Mouse (Mus musculus) CH12.LX (cell line): ENCODE data around the gene Blnk. TPM values are rescaled to one million over a fixed set of nuclear protein-coding genes. Genes with fewer than 3 reads are reported as not detected.
A peak's percentile ranks its signal among the peaks of the same experiment; 100 is the strongest.

ENCODE experiments used
- DNase-seq: peaks from one replicate; pipeline ENCODE4 v3.0.0-alpha.2; 2013; ENCODE audit errors: extremely low read depth
- H3K27ac ChIP-seq: 2 replicates; pipeline ENCODE4 v1.5.1; 2012; ENCODE audit warnings: low read depth, mild to moderate bottlenecking, control low read depth, moderate library complexity; ENCODE audit not compliant: insufficient read depth
- H3K27me3 ChIP-seq: replicated peaks from 2 replicates; pipeline ENCODE3; 2012; ENCODE audit warnings: inconsistent platforms
- H3K36me3 ChIP-seq, 2 experiments: replicated peaks in 1 of 2; 2 replicates each; pipeline versions ENCODE3 to v1.6.1; 2012; ENCODE audit warnings: inconsistent platforms in 1 of 2, low read length in 1 of 2, mild to moderate bottlenecking in 1 of 2, mixed read lengths in 1 of 2, moderate library complexity in 1 of 2; ENCODE audit not compliant: control insufficient read depth in 1 of 2, insufficient read depth in 1 of 2
- H3K4me1 ChIP-seq, 2 experiments: 2 replicates each; pipeline ENCODE4 v1.6.1; 2012; ENCODE audit warnings: inconsistent platforms in 1 of 2, moderate library complexity in 1 of 2; ENCODE audit not compliant: insufficient read depth in 2 of 2, control insufficient read depth in 1 of 2
- H3K4me2 ChIP-seq: 2 replicates; pipeline ENCODE4 v1.6.1; 2012; ENCODE audit warnings: low read depth, mild to moderate bottlenecking, control low read depth; ENCODE audit not compliant: poor library complexity, insufficient read depth, severe bottlenecking
- H3K4me3 ChIP-seq, 3 experiments: fragments of 150-350 bp in 1 of 3; sonication (generic) in 1 of 3; replicated peaks in 1 of 3; 2 replicates each; pipeline versions ENCODE3 to v1.5.1; 2011 to 2012; ENCODE audit warnings: low read depth in 2 of 3, low read length in 2 of 3, mild to moderate bottlenecking in 2 of 3, moderate library complexity in 2 of 3, control low read depth in 1 of 3, improper control_type of control experiment in 1 of 3, inconsistent platforms in 1 of 3, mixed read lengths in 1 of 3; ENCODE audit not compliant: poor library complexity in 1 of 3
- H3K79me2 ChIP-seq: replicated peaks from 2 replicates; pipeline ENCODE4 v1.6.1; 2012; ENCODE audit warnings: mild to moderate bottlenecking, moderate library complexity; ENCODE audit not compliant: control insufficient read depth, poor library complexity, insufficient read depth, severe bottlenecking; ENCODE audit errors: extremely low read depth
- H3K9ac ChIP-seq: 2 replicates; pipeline ENCODE4 v1.6.1; 2012; ENCODE audit warnings: low read depth, mild to moderate bottlenecking, control low read depth, moderate library complexity; ENCODE audit not compliant: insufficient read depth
- H3K9me3 ChIP-seq: replicated peaks from 2 replicates; pipeline ENCODE3; 2012; ENCODE audit warnings: low read length, inconsistent platforms, mixed read lengths
- BHLHE40 ChIP-seq: IDR thresholded peaks from 2 replicates; pipeline ENCODE4 v1.6.1; 2011; ENCODE audit warnings: mild to moderate bottlenecking, low read depth, low read length, improper control_type of control experiment
- CHD1 ChIP-seq: IDR thresholded peaks from 2 replicates; pipeline ENCODE4 v1.6.1; 2012; ENCODE audit warnings: low read depth, low read length, improper control_type of control experiment, inconsistent platforms
- CTCF ChIP-seq, 2 experiments: IDR thresholded peaks in 1 of 2; conservative IDR thresholded peaks in 1 of 2; 2 replicates each; pipeline ENCODE4 v1.5.1; 2011 to 2012; ENCODE audit warnings: low read depth in 2 of 2, low read length in 2 of 2, improper control_type of control experiment in 1 of 2, inconsistent platforms in 1 of 2, mild to moderate bottlenecking in 1 of 2, moderate library complexity in 1 of 2
- ELF1 ChIP-seq: IDR thresholded peaks from 2 replicates; pipeline ENCODE4 v1.6.1; 2014; ENCODE audit warnings: low read depth, mild to moderate bottlenecking, inconsistent platforms, low read length, improper control_type of control experiment
- EP300 ChIP-seq: IDR thresholded peaks from 2 replicates; pipeline ENCODE4 v1.6.1; 2011; ENCODE audit warnings: low read length, improper control_type of control experiment
- ETS1 ChIP-seq: conservative IDR thresholded peaks from 2 replicates; pipeline ENCODE4 v1.6.1; 2012; ENCODE audit warnings: low read depth, mild to moderate bottlenecking, inconsistent platforms, low read length, improper control_type of control experiment, moderate library complexity
- GABPA ChIP-seq: IDR thresholded peaks from 2 replicates; pipeline ENCODE4 v1.6.1; 2012; ENCODE audit warnings: low read depth, low read length, improper control_type of control experiment, inconsistent platforms; ENCODE audit not compliant: insufficient replicate concordance
- MAFK ChIP-seq: IDR thresholded peaks from 2 replicates; pipeline ENCODE4 v1.6.1; 2011; ENCODE audit warnings: low read length, improper control_type of control experiment; ENCODE audit not compliant: insufficient replicate concordance
- MAZ ChIP-seq: IDR thresholded peaks from 2 replicates; pipeline ENCODE4 v1.6.1; 2012; ENCODE audit warnings: low read depth, mild to moderate bottlenecking, inconsistent platforms, low read length, improper control_type of control experiment, moderate library complexity
- MEF2A ChIP-seq: IDR thresholded peaks from 2 replicates; pipeline ENCODE4 v1.6.1; 2014; ENCODE audit warnings: low read depth, mild to moderate bottlenecking, inconsistent platforms, low read length, improper control_type of control experiment, borderline replicate concordance
- MYC ChIP-seq: IDR thresholded peaks from 2 replicates; pipeline ENCODE4 v1.6.1; 2011; ENCODE audit warnings: low read depth, mild to moderate bottlenecking, improper control_type of control experiment, low read length
- NELFE ChIP-seq: IDR thresholded peaks from 2 replicates; pipeline ENCODE4 v1.6.1; 2011; ENCODE audit warnings: low read depth, low read length, improper control_type of control experiment
- NRF1 ChIP-seq: IDR thresholded peaks from 2 replicates; pipeline ENCODE4 v1.6.1; 2014; ENCODE audit warnings: low read depth, mild to moderate bottlenecking, inconsistent platforms, low read length, improper control_type of control experiment, moderate library complexity
- POLR2A ChIP-seq: IDR thresholded peaks from 2 replicates; pipeline ENCODE4 v1.6.1; 2011; ENCODE audit warnings: low read depth, mild to moderate bottlenecking, improper control_type of control experiment, low read length
- POLR2AphosphoS2 ChIP-seq: IDR thresholded peaks from 2 replicates; pipeline ENCODE4 v1.6.1; 2011; ENCODE audit warnings: low read depth, low read length, improper control_type of control experiment
- RCOR1 ChIP-seq: conservative IDR thresholded peaks from 2 replicates; pipeline ENCODE4 v1.6.1; 2012; ENCODE audit warnings: low read depth, mild to moderate bottlenecking, inconsistent platforms, low read length, improper control_type of control experiment
- SIN3A ChIP-seq: IDR thresholded peaks from 2 replicates; pipeline ENCODE4 v1.6.1; 2012; ENCODE audit warnings: low read length, improper control_type of control experiment, inconsistent platforms
- SMC3 ChIP-seq: IDR thresholded peaks from 2 replicates; pipeline ENCODE4 v1.6.1; 2011; ENCODE audit warnings: low read depth, low read length, improper control_type of control experiment
- TCF12 ChIP-seq: IDR thresholded peaks from 2 replicates; pipeline ENCODE4 v1.6.1; 2014; ENCODE audit warnings: low read depth, mild to moderate bottlenecking, inconsistent platforms, low read length, improper control_type of control experiment
- UBTF ChIP-seq: IDR thresholded peaks from 2 replicates; pipeline ENCODE4 v1.6.1; 2012; ENCODE audit warnings: low read depth, mild to moderate bottlenecking, inconsistent platforms, low read length, improper control_type of control experiment, moderate library complexity
- USF2 ChIP-seq: conservative IDR thresholded peaks from 2 replicates; pipeline ENCODE4 v1.6.1; 2011; ENCODE audit warnings: low read depth, low read length, improper control_type of control experiment
- ZC3H11A ChIP-seq: IDR thresholded peaks from 2 replicates; pipeline ENCODE4 v1.6.1; 2012; ENCODE audit warnings: low read depth, mild to moderate bottlenecking, inconsistent platforms, low read length, improper control_type of control experiment
- ZMIZ1 ChIP-seq: IDR thresholded peaks from 2 replicates; pipeline ENCODE4 v1.6.1; 2012; ENCODE audit warnings: low read depth, mild to moderate bottlenecking, inconsistent platforms, low read length, improper control_type of control experiment
- ZNF384 ChIP-seq: IDR thresholded peaks from 2 replicates; pipeline ENCODE4 v1.6.1; 2012; ENCODE audit warnings: low read depth, low read length, improper control_type of control experiment, inconsistent platforms
- dilution Hi-C: fragments of 300-500 bp; cut with MboI; formaldehyde crosslinking; loops from 2 replicates; pipeline ENCODE4 v1.14.3; 2020; ENCODE audit warnings: low sequenced_read_pairs; ENCODE audit not compliant: extremely low pct_unique_long_range_greater_than_20kb, extremely low pct_ligation_motif_present
- in situ Hi-C: fragments of 300-500 bp; cut with MboI; formaldehyde crosslinking; loops from 3 replicates; pipeline ENCODE4 v1.14.3; 2019; ENCODE audit warnings: low sequenced_read_pairs, low pct_ligation_motif_present, low pct_unique_long_range_greater_than_20kb, mixed read lengths
- polyA plus RNA-seq: library from polyadenylated mRNA; unstranded; fragments of >175 nt; gene quantifications from 2 replicates; pipeline ENCODE4 v1.2.1, GENCODE M21; 2012; ENCODE audit warnings: low read depth; ENCODE audit not compliant: insufficient read length
- total RNA-seq, 2 experiments: library from RNA; depleted of rRNA; stranded (reverse); fragments of 300-350 nt in 1 of 2; fragments of >200 nt in 1 of 2; gene quantifications; 2 replicates each; pipeline ENCODE4 v1.2.3; 2012 to 2014

Blnk gene
- total and polyA plus RNA-seq, 3 experiments = 86.8 to 284 (median 101) TPM

DNA sequence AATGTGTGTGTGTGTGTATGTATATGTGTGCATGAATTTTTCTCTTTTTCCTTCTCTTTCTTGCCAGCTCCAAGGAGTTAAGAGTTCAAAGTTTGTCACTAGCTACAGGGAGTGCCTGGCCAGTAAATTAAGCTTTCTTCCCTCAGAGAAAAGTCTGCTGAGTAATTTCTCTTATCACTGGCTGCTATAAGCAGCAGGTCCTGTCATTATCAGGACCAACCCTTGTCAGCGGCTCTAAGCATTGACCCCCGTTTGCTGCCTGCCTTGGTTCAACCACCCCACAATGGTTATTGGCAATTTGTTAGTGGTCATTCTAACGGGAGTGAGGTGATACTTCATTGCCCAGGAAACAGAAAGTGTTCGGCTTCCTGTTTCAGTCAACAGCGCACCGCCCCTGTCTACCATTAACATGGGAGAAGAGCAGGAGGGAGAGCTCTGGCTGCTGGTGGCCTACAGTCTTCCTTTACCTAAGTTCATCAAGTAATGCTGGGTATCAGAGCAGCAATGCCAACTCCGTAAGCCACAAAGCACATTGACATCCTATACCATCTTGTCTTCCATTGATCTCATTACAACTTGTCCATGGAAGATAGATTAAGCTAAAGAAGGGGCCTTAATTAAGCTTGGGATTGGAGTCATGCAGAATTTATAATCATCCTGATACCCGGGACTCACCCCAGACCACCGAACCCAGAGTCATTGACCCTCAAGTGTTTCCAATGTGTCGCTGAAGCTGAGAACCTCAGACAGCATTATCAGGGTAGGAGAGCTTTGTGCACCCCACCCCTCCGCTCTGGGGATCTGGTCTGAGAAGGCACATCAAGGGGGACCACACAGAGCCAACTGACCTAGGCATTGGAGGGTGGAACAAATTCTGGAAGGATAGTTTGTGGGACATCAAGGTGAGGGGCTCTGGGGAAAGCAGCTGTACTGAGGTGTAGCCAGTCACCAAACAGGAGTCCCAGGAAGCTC, 17.1 kb downstream of the Blnk start:
- no peak for DNase-seq
- Histone ChIP-seq H3K4me2 (peak overlapping the region; percentile 77), H3K36me3 (peaks cover 13 to 54% of the 10 kb centered on the region in 2 experiments), H3K9ac (peak overlapping the region; percentile 8; the same call in 1 of the 2 replicates), H3K27me3 (no peaks in the 10 kb centered on the region), H3K79me2 (peaks cover 96% of the 10 kb centered on the region), H3K27ac (peak overlapping the region; percentile 76), H3K4me3 (no peak overlapping the region), H3K9me3 (no peaks in the 10 kb centered on the region), H3K4me1 (peaks cover 42 to 85% of the 10 kb centered on the region in 2 experiments)
- TF ChIP-seq NRF1 (no peak), CHD1 (no peak), ETS1 (0 out of 2 replicates have a peak, but pooled peaks have one; percentile 2), MAZ (0 out of 2 replicates have a peak, but pooled peaks have one; percentile 25), ZMIZ1 (no peak), POLR2A (peak; percentile 32; the same call in 1 of the 2 replicates), SIN3A (no peak), RCOR1 (no peak), ZNF384 (no peak), EP300 (no peak), MAFK (no peak), ELF1 (0 out of 2 replicates have a peak, but pooled peaks have one; percentile 30), TCF12 (0 out of 2 replicates have a peak, but pooled peaks have one; percentile 19), BHLHE40 (no peak)
- in situ Hi-C loops = no loop called here
- dilution Hi-C loops = no loop called here

DNA sequence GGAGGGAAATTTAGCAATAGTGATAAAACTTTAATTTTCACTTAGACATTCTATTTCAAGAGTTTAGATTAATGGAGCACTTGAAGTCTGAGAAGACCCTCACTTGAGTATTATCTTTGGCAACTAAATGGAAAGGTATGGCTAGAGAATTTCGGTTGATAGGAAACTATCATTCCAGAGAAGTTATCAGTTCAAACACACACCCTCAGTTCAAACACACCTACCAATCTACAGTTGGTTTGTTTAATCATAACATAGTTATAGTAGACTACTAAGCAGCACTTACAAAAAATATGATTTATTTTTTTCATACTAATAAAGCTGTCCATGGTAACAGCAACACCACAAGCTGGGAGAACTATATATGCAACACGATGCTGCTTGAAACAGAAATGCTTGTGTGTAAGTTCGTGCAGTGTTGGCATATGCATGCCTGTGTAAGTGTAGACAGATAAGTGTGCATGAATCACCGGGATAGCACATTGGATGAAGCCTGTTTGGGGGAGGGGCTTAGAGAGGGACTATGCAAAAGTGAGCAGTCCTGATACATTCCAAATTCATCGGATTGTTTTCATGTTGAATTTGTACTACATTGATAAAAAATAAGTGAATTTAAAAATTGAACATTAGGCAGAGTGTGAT, 22.9 kb downstream of the Blnk start:
- Histone ChIP-seq H3K79me2 (peaks cover 70% of the 10 kb centered on the region), H3K4me1 (peaks cover 38 to 84% of the 10 kb centered on the region in 2 experiments), H3K4me3 (no peak overlapping the region), H3K36me3 (peaks cover 44 to 76% of the 10 kb centered on the region in 2 experiments), H3K9ac (no peak overlapping the region; the same call in 1 of the 2 replicates), H3K27ac (no peak overlapping the region), H3K27me3 (no peaks in the 10 kb centered on the region), H3K9me3 (no peaks in the 10 kb centered on the region), H3K4me2 (no peak overlapping the region; the same call in 1 of the 2 replicates)
- dilution Hi-C loops = no loop called here
- DNase-seq = no peak
- TF ChIP-seq ZC3H11A (no peak), USF2 (no peak), NRF1 (no peak), MYC (no peak), NELFE (no peak), CTCF (conservative IDR thresholded peaks at IDR 0.05 in 1 of 2, IDR thresholded peaks at IDR 0.05 in 1 of 2; ENCODE audit: low read depth in 2 of 2, low read length in 2 of 2) (no peak), POLR2A (no peak), GABPA (no peak), UBTF (no peak), MAZ (no peak), SMC3 (no peak), CHD1 (no peak), MEF2A (no peak), TCF12 (no peak), BHLHE40 (no peak), SIN3A (no peak), POLR2AphosphoS2 (no peak)
- in situ Hi-C loops = no loop called here
